Comparison of ENCODE assay signal across 29 mouse cellular contexts in genomic region chr10:26152586-26152985, GRCm38 (mm10).
A peak's percentile ranks its signal among the peaks of the same experiment; 100 is the strongest.
DNase-seq lines count a peak whose midpoint lies in the region; ATAC-seq lines count a peak whose summit lies in the region.
"Had no signal": no experiment of that assay in that cellular context is flagged by ENCODE, and none has a peak within 500 bp of the region (broad histone marks: within the 10 kb centered on the region; RNA-seq: fewer than 3 reads in every experiment).

No protein-coding gene starts in this region.

- H3K36me3 ChIP-seq in hindbrain, embryonic 16.5 days (ENCODE audit: control insufficient read depth, insufficient read depth, low read length), result no peaks in the 10 kb centered on the region
- H3K36me3 ChIP-seq in hindbrain, embryonic 12.5 days, result no peaks in the 10 kb centered on the region
- H3K36me3 ChIP-seq in midbrain, embryonic 14.5 days (ENCODE audit: control insufficient read depth, insufficient read depth, low read length), result no peaks in the 10 kb centered on the region
- no peaks in the 10 kb centered on the region for H3K36me3 ChIP-seq in midbrain, embryonic 11.5 days (ENCODE audit: control insufficient read depth, insufficient read depth, low read length)
- H3K36me3 ChIP-seq: embryonic facial prominence, embryonic 10.5 days; embryonic facial prominence, embryonic 13.5 days; forebrain, embryonic 12.5 days; forebrain, embryonic 15.5 days; G1E; heart, embryonic 12.5 days; heart, embryonic 15.5 days; hindbrain, embryonic 10.5 days had no signal

- no peak overlapping the region for H3K4me3 ChIP-seq in hindbrain, embryonic 16.5 days (ENCODE audit: low read length)
- H3K4me3 ChIP-seq in hindbrain, embryonic 12.5 days, result no peak overlapping the region
- H3K4me3 ChIP-seq in midbrain, embryonic 14.5 days (replicated peaks; ENCODE audit: low read depth, low read length), result no peak overlapping the region
- H3K4me3 ChIP-seq in midbrain, embryonic 11.5 days (ENCODE audit: low read depth, low read length), result no peak overlapping the region
- H3K4me3 ChIP-seq: embryonic facial prominence, embryonic 10.5 days; embryonic facial prominence, embryonic 13.5 days; erythroblast, embryonic 14.5 days; forebrain, embryonic 12.5 days; forebrain, embryonic 15.5 days; heart, embryonic 12.5 days; heart, embryonic 15.5 days; hindbrain, embryonic 10.5 days had no signal

- ATAC-seq in hindbrain, embryonic 16.5 days, result peak; percentile 34; the same call in 1 of the 2 replicates
- no peak for ATAC-seq in hindbrain, embryonic 12.5 days (ENCODE audit: low FRiP score)
- no peak for ATAC-seq in midbrain, embryonic 14.5 days (ENCODE audit: low FRiP score, low TSS enrichment)
- no peak for ATAC-seq in midbrain, embryonic 11.5 days (ENCODE audit: low FRiP score)
- ATAC-seq: forebrain, embryonic 15.5 days; Patski had no signal

- H3K9me3 ChIP-seq in hindbrain, embryonic 16.5 days (ENCODE audit: control insufficient read depth, low read length), result no peaks in the 10 kb centered on the region
- no peaks in the 10 kb centered on the region for H3K9me3 ChIP-seq in hindbrain, embryonic 12.5 days (replicated peaks)
- H3K9me3 ChIP-seq in midbrain, embryonic 14.5 days (ENCODE audit: control insufficient read depth, low read length), result no peaks in the 10 kb centered on the region
- no peaks in the 10 kb centered on the region for H3K9me3 ChIP-seq in midbrain, embryonic 11.5 days (ENCODE audit: control insufficient read depth, low read length)
- H3K9me3 ChIP-seq: embryonic facial prominence, embryonic 10.5 days; embryonic facial prominence, embryonic 13.5 days; forebrain, embryonic 12.5 days; forebrain, embryonic 15.5 days; G1E; heart, embryonic 15.5 days; hindbrain, embryonic 10.5 days had no signal

- H3K9ac ChIP-seq in hindbrain, embryonic 16.5 days (ENCODE audit: low read depth, low read length), result no peak overlapping the region
- H3K9ac ChIP-seq in hindbrain, embryonic 12.5 days, result no peak overlapping the region
- no peak overlapping the region for H3K9ac ChIP-seq in midbrain, embryonic 14.5 days (replicated peaks; ENCODE audit: low read length)
- H3K9ac ChIP-seq in midbrain, embryonic 11.5 days (ENCODE audit: low read length), result no peak overlapping the region
- H3K9ac ChIP-seq: embryonic facial prominence, embryonic 13.5 days; forebrain, embryonic 12.5 days; forebrain, embryonic 15.5 days; heart, embryonic 12.5 days; heart, embryonic 15.5 days; hindbrain, embryonic 14.5 days had no signal

- no peaks in the 10 kb centered on the region for H3K4me1 ChIP-seq in hindbrain, embryonic 16.5 days (ENCODE audit: control insufficient read depth, insufficient read depth, low read depth, low read length)
- no peaks in the 10 kb centered on the region for H3K4me1 ChIP-seq in hindbrain, embryonic 12.5 days
- H3K4me1 ChIP-seq in midbrain, embryonic 14.5 days (ENCODE audit: control insufficient read depth, insufficient read depth, low read length), result no peaks in the 10 kb centered on the region
- H3K4me1 ChIP-seq in midbrain, embryonic 11.5 days (ENCODE audit: control insufficient read depth, insufficient read depth, low read length), result no peaks in the 10 kb centered on the region
- H3K4me1 ChIP-seq: embryonic facial prominence, embryonic 10.5 days; embryonic facial prominence, embryonic 13.5 days; forebrain, embryonic 12.5 days; forebrain, embryonic 15.5 days; heart, embryonic 12.5 days; heart, embryonic 15.5 days; hindbrain, embryonic 10.5 days had no signal

- WGBS in hindbrain, embryonic 16.5 days, result 77% methylated on average over 2 of the region's 2 CpGs
- WGBS in hindbrain, embryonic 12.5 days, result 75% methylated on average over 2 of the region's 2 CpGs
- WGBS in midbrain, embryonic 14.5 days, result 71% methylated on average over 2 of the region's 2 CpGs
- 78% methylated on average over 2 of the region's 2 CpGs for WGBS in midbrain, embryonic 11.5 days

- no peak overlapping the region for H3K4me2 ChIP-seq in hindbrain, embryonic 16.5 days (ENCODE audit: low read length)
- H3K4me2 ChIP-seq in hindbrain, embryonic 12.5 days (replicated peaks), result no peak overlapping the region
- no peak overlapping the region for H3K4me2 ChIP-seq in midbrain, embryonic 14.5 days (ENCODE audit: low read length)
- H3K4me2 ChIP-seq in midbrain, embryonic 11.5 days, result no peak overlapping the region
- H3K4me2 ChIP-seq: embryonic facial prominence, embryonic 13.5 days; forebrain, embryonic 12.5 days; forebrain, embryonic 15.5 days; heart, embryonic 12.5 days; heart, embryonic 15.5 days; hindbrain, embryonic 14.5 days had no signal

- H3K27ac ChIP-seq in hindbrain, embryonic 16.5 days (ENCODE audit: low read depth, low read length), result no peak overlapping the region
- H3K27ac ChIP-seq in hindbrain, embryonic 12.5 days, result no peak overlapping the region
- H3K27ac ChIP-seq in midbrain, embryonic 14.5 days (replicated peaks; ENCODE audit: low read depth, low read length), result no peak overlapping the region
- no peak overlapping the region for H3K27ac ChIP-seq in midbrain, embryonic 11.5 days (ENCODE audit: low read depth, low read length)
- H3K27ac ChIP-seq: embryonic facial prominence, embryonic 10.5 days; embryonic facial prominence, embryonic 13.5 days; forebrain, embryonic 12.5 days; forebrain, embryonic 15.5 days; heart, embryonic 15.5 days; hindbrain, embryonic 10.5 days; hindbrain, embryonic 14.5 days had no signal

- peak; percentile 13 for DNase-seq in gastrocnemius, postnatal 10 days
- no peak for DNase-seq in gastrocnemius, postnatal 25 days
- DNase-seq in midbrain, embryonic 14.5 days, result peak; percentile 10
- DNase-seq in midbrain, embryonic 11.5 days (ENCODE audit: low spot score, missing footprints), result no peak
- DNase-seq in testis, postnatal 10 days (ENCODE audit: low spot score), result peak; percentile 42
- DNase-seq in testis, postnatal 14 days (ENCODE audit: low spot score), result no peak
- DNase-seq: adrenal gland, postnatal 10 days; adrenal gland, postnatal 36 days; B cell, adult 2 months; cerebellum, adult 2 months; cerebellum, adult 9-11 months; cerebellum, postnatal 36 days; embryo, embryonic 11 days; gastrocnemius, postnatal 36 days; heart, postnatal 36 days had no signal

- H3K27me3 ChIP-seq in hindbrain, embryonic 16.5 days (replicated peaks; ENCODE audit: control insufficient read depth, insufficient read depth, low read length), result no peaks in the 10 kb centered on the region
- no peaks in the 10 kb centered on the region for H3K27me3 ChIP-seq in hindbrain, embryonic 12.5 days
- no peaks in the 10 kb centered on the region for H3K27me3 ChIP-seq in midbrain, embryonic 14.5 days (ENCODE audit: control insufficient read depth, insufficient read depth, low read length)
- H3K27me3 ChIP-seq in midbrain, embryonic 11.5 days (ENCODE audit: control insufficient read depth, insufficient read depth, low read length), result no peaks in the 10 kb centered on the region
- H3K27me3 ChIP-seq: CH12.LX; embryonic facial prominence, embryonic 13.5 days; forebrain, embryonic 12.5 days; forebrain, embryonic 15.5 days; heart, embryonic 12.5 days; heart, embryonic 15.5 days had no signal

Comparison
In these comparisons a context has a peak if more than half of its experiments do, and no peak if none do; other contexts are left out.
1. DNase-seq: peak in gastrocnemius, postnatal 10 days (single experiment), midbrain, embryonic 14.5 days (single experiment) and testis, postnatal 10 days (single experiment); none in gastrocnemius, postnatal 25 days (single experiment), midbrain, embryonic 11.5 days (single experiment) and testis, postnatal 14 days (single experiment).